Mouse (Mus musculus): ENCODE results near the gene Hist1h1b.

DNA sequence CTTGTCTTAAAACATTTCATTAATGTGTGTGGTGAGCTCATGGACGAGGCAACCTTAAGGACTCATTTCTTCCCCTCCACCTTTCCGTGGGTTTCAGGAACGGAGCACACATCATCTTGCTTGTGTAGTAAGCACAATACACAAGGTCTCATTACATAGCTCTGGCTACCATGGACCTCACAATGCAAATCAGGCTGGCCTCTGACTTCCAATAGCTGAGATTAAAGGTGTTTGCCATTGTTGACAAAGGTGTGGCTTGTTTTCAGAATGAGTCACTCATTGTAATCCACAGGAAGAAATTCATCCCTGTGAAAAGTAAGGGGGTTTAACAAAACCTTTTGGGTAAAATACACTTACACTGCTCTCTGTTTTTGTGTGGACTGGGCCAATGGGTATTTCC is 48.1 kb upstream of the Hist1h1b start:
- TF ChIP-seq CTCF (IDR thresholded peaks at IDR 0.05; ENCODE audit: borderline replicate concordance, insufficient read depth, low read depth, low read length) (no peak), POLR2A (IDR thresholded peaks at IDR 0.05; ENCODE audit: borderline replicate concordance, insufficient read depth, low read length) (no peak)
